Comparison of ENCODE assay signal across 9 mouse cellular contexts in the genomic region with DNA sequence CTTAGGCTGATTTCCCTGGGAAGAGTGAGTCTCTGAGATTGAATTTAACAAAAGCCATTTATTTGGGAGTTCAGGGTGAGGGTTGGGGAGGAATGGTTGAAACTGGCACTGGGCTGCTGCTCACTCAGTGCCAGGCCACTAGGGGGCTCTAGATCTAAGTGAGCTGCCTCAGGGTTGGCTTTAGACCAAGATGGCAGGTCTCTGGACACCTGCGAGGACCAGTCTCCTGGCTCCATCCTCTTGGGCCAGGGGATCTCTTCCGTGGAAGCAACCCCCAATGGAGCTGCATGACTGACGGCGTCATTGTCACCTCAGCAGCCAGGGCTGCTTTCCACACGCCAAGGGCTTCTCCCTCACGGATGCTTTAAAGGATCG. TPM values are rescaled to one million over a fixed set of nuclear protein-coding genes. Genes with fewer than 3 reads are reported as not detected.
DNase-seq lines count a peak whose midpoint lies in the region; ATAC-seq and TF ChIP-seq lines count a peak whose summit lies in the region.
"Had no signal": no experiment of that assay in that cellular context is flagged by ENCODE, and none has a peak within 500 bp of the region (broad histone marks: within the 10 kb centered on the region; RNA-seq: fewer than 3 reads in every experiment).

No protein-coding gene starts in this region.

- no peak for ATAC-seq in heart, postnatal 0 days (ENCODE audit: insufficient read depth, low read depth)
- peak; percentile 54 for ATAC-seq in erythroid progenitor cell, adult 5-6 weeks (replicated peaks; ENCODE audit: low FRiP score, poor library complexity, severe bottlenecking)
- ATAC-seq in stomach, embryonic 16.5 days (ENCODE audit: insufficient read depth, low FRiP score): peak; percentile 3

- peak; percentile 39 for TF ChIP-seq CTCF in heart, postnatal 0 days (IDR thresholded peaks at IDR 0.05; ENCODE audit: low read depth)
- no peak for TF ChIP-seq CTCF in cerebellum, adult 2 months (IDR thresholded peaks at IDR 0.05; ENCODE audit: borderline replicate concordance, insufficient read depth, low read depth, low read length)

- no peak overlapping the region for H3K9ac ChIP-seq in heart, postnatal 0 days (replicated peaks; ENCODE audit: low read depth, low read length)
- no peak overlapping the region for H3K9ac ChIP-seq in stomach, embryonic 16.5 days (ENCODE audit: low read length)

- H3K36me3 ChIP-seq in heart, postnatal 0 days (replicated peaks; ENCODE audit: control insufficient read depth, insufficient read depth, low read length): no peaks in the 10 kb centered on the region
- H3K36me3 ChIP-seq in stomach, embryonic 16.5 days (ENCODE audit: control insufficient read depth, insufficient read depth, low read length): no peaks in the 10 kb centered on the region

- no peak for DNase-seq in heart, postnatal 0 days (ENCODE audit: low spot score)
- DNase-seq in heart, postnatal 4 days: no peak
- DNase-seq in thymus, postnatal 4 days: peak; percentile 65
- DNase-seq in thymus, postnatal 36 days: no peak
- no peak for DNase-seq in left cerebral cortex, adult 11 months (ENCODE audit: low spot score)
- DNase-seq in cerebellum, adult 2 months: no peak

- H3K27ac ChIP-seq in heart, postnatal 0 days (ENCODE audit: low read depth): no peak overlapping the region
- no peak overlapping the region for H3K27ac ChIP-seq in stomach, embryonic 16.5 days (ENCODE audit: low read length)
- no peak overlapping the region for H3K27ac ChIP-seq in cerebellum, adult 2 months (ENCODE audit: insufficient read depth, low read length)
- H3K27ac ChIP-seq: macrophage had no signal

- H3K9me3 ChIP-seq in heart, postnatal 0 days (replicated peaks; ENCODE audit: control insufficient read depth, low read length): 0 out of 2 replicates have a peak, but pooled peaks cover 23% of the 10 kb centered on the region
- H3K9me3 ChIP-seq in stomach, embryonic 16.5 days (replicated peaks; ENCODE audit: control insufficient read depth, low read length): 0 out of 2 replicates have a peak, but pooled peaks cover 3% of the 10 kb centered on the region

- no peaks in the 10 kb centered on the region for H3K4me1 ChIP-seq in heart, postnatal 0 days (ENCODE audit: control insufficient read depth, insufficient read depth)
- H3K4me1 ChIP-seq in stomach, embryonic 16.5 days (ENCODE audit: control insufficient read depth, insufficient read depth, low read length): no peaks in the 10 kb centered on the region
- H3K4me1 ChIP-seq in cerebellum, adult 2 months (ENCODE audit: control insufficient read depth, insufficient read depth, low read length): no peaks in the 10 kb centered on the region

- H3K27me3 ChIP-seq in heart, postnatal 0 days (ENCODE audit: control insufficient read depth, insufficient read depth, low read length): no peaks in the 10 kb centered on the region
- H3K27me3 ChIP-seq in stomach, embryonic 16.5 days (ENCODE audit: control insufficient read depth, insufficient read depth, low read length): no peaks in the 10 kb centered on the region
- no peaks in the 10 kb centered on the region for H3K27me3 ChIP-seq in cerebellum, adult 2 months (ENCODE audit: control insufficient read depth, insufficient read depth, low read length)

- 57% methylated on average over 7 of the region's 7 CpGs for WGBS in heart, postnatal 0 days
- whole genome bisulfite sequencing in stomach, embryonic 16.5 days: 60% methylated on average over 7 of the region's 7 CpGs
- 51% methylated on average over 7 of the region's 7 CpGs for WGBS in cerebellum, adult 2 months

- H3K4me3 ChIP-seq in heart, postnatal 0 days (ENCODE audit: low read depth, low read length): no peak overlapping the region
- H3K4me3 ChIP-seq in stomach, embryonic 16.5 days (replicated peaks; ENCODE audit: low read length): no peak overlapping the region
- H3K4me3 ChIP-seq in cerebellum, adult 2 months (replicated peaks; ENCODE audit: insufficient read depth, low read depth, low read length): no peak overlapping the region

- TF ChIP-seq EP300 in heart, postnatal 0 days (IDR thresholded peaks at IDR 0.05; ENCODE audit: low read depth): no peak

- no peak overlapping the region for H3K4me2 ChIP-seq in heart, postnatal 0 days (ENCODE audit: low read depth, low read length)
- no peak overlapping the region for H3K4me2 ChIP-seq in stomach, embryonic 16.5 days (ENCODE audit: low read depth, low read length)

- TF ChIP-seq POLR2A in cerebellum, adult 2 months (IDR thresholded peaks at IDR 0.05; ENCODE audit: borderline replicate concordance, insufficient read depth, low read length): no peak

RNA-seq across cellular contexts. Expression of a gene that starts 7.5 kb away (rescaled TPM):
- total RNA-seq in heart, postnatal 0 days (2014; rRNA removed; ENCODE audit: low replicate concordance): not detected in 2 replicates
- not detected in 2 replicates for polyA plus RNA-seq in heart, postnatal 0 days (2015; fragmentation: Nextera tagmentation; extraction: Ambion mirVana)
- total RNA-seq in heart, postnatal 4 days (2021): not detected
- total RNA-seq in erythroid progenitor cell, adult 5-6 weeks (2015; ENCODE audit: low replicate concordance): not detected in 2 replicates
- total RNA-seq in erythroid progenitor cell, adult 5-6 weeks (2017; ENCODE audit: low replicate concordance): not detected in 2 replicates
- not detected in 2 replicates for polyA plus RNA-seq in stomach, embryonic 16.5 days (2015; fragmentation: Nextera tagmentation; extraction: Ambion mirVana)
- polyA plus RNA-seq in cerebellum, adult 2 months (2012; rRNA removed): 0.48 and 0.49 TPM in 2 replicates
- polyA plus RNA-seq: macrophage had no signal

RNA-seq across cellular contexts. Expression of a gene that starts 7.5 kb away (rescaled TPM):
- total RNA-seq in heart, postnatal 0 days (2014; rRNA removed; ENCODE audit: low replicate concordance): 95.2 and 97.3 TPM in 2 replicates
- polyA plus RNA-seq in heart, postnatal 0 days (2015; fragmentation: Nextera tagmentation; extraction: Ambion mirVana): 28.0 and 29.3 TPM in 2 replicates
- 100 to 1,000 TPM in 1 of 2 experiments, 10 to 100 TPM in 1; 97.1 to 100 TPM for total RNA-seq in heart, postnatal 4 days (2021)
- 297 and 306 TPM in 2 replicates for total RNA-seq in erythroid progenitor cell, adult 5-6 weeks (2015; ENCODE audit: low replicate concordance)
- 349 and 388 TPM in 2 replicates for total RNA-seq in erythroid progenitor cell, adult 5-6 weeks (2017; ENCODE audit: low replicate concordance)
- 169 and 173 TPM in 2 replicates for polyA plus RNA-seq in stomach, embryonic 16.5 days (2015; fragmentation: Nextera tagmentation; extraction: Ambion mirVana)
- polyA plus RNA-seq in cerebellum, adult 2 months (2012; rRNA removed): 79.1 and 80.4 TPM in 2 replicates

RNA-seq across cellular contexts. Expression of a gene that starts 58.1 kb away (rescaled TPM):
- total RNA-seq in heart, postnatal 0 days (2014; rRNA removed; ENCODE audit: low replicate concordance): not detected in 2 replicates
- polyA plus RNA-seq in heart, postnatal 0 days (2015; fragmentation: Nextera tagmentation; extraction: Ambion mirVana): 0.08 and 0.23 TPM in 2 replicates
- under 1 TPM in 1 of 2 experiments, not detected in 1; 0.02 TPM for total RNA-seq in heart, postnatal 4 days (2021)
- total RNA-seq in erythroid progenitor cell, adult 5-6 weeks (2015; ENCODE audit: low replicate concordance): not detected in 2 replicates
- 0.30 and 0.64 TPM in 2 replicates for total RNA-seq in erythroid progenitor cell, adult 5-6 weeks (2017; ENCODE audit: low replicate concordance)
- 1.6 and 1.7 TPM in 2 replicates for polyA plus RNA-seq in stomach, embryonic 16.5 days (2015; fragmentation: Nextera tagmentation; extraction: Ambion mirVana)
- 0.25 and 0.43 TPM in 2 replicates for polyA plus RNA-seq in cerebellum, adult 2 months (2012; rRNA removed)
